Mouse (Mus musculus) G1E (cell line): ENCODE measurements at regions not wholly inside any gene's neighbourhood (a gene's known extent, or its start where the extent isn't known, plus 50 kb on each side); places are given as distances from the start of the nearest gene placed in this dataset.

Source experiments
- CTCF ChIP-seq: IDR thresholded peaks from 2 replicates; pipeline ENCODE4 v1.5.1; 2012; ENCODE audit warnings: low read depth, low read length, inconsistent platforms, mixed read lengths
- GATA2 ChIP-seq: IDR thresholded peaks from 2 replicates; pipeline ENCODE4 v1.6.1; 2012; ENCODE audit warnings: low read depth, low read length, inconsistent platforms, borderline replicate concordance
- POLR2AphosphoS5 ChIP-seq: IDR thresholded peaks from 2 replicates; pipeline ENCODE4 v1.6.1; 2012; ENCODE audit warnings: low read depth, low read length, inconsistent platforms; ENCODE audit not compliant: insufficient replicate concordance
- TAL1 ChIP-seq: conservative IDR thresholded peaks from 2 replicates; pipeline ENCODE4 v1.6.1; 2012; ENCODE audit warnings: low read depth, low read length, inconsistent platforms, mixed read lengths

- TF ChIP-seq TAL1 (no peak), CTCF (no peak), POLR2AphosphoS5 (no peak), GATA2 (no peak)
These were observed 54.8 kb upstream of the Gpc5 start for GRCm38 (mm10) chr14:115037086-115037793.
